Mouse (Mus musculus) liver, embryonic 14.5 days (tissue): ENCODE measurements at regions not wholly inside any gene's neighbourhood (a gene's known extent, or its start where the extent isn't known, plus 50 kb on each side); places are given as distances from the start of the nearest gene placed in this dataset.

Experiments
- ATAC-seq: fragments of 200-750 bp; cut with Nextera tagmentation; 2 replicates; pipeline ENCODE4 v1.8.0; 2017; ENCODE audit warnings: moderate number of reproducible peaks, mild to moderate bottlenecking, moderate library complexity; ENCODE audit not compliant: insufficient read depth
- DNase-seq, 3 experiments: peaks; one replicate each; pipeline ENCODE4 v3.0.0-alpha.2; 2012 to 2013; ENCODE audit warnings: low read depth in 3 of 3, low spot score in 3 of 3
- H3K27ac ChIP-seq: fragments of 300-500 bp; sonication (generic); 2 replicates; pipeline ENCODE4 v1.5.1; 2014; ENCODE audit warnings: moderate library complexity, mild to moderate bottlenecking, control low read depth, inconsistent platforms
- H3K27me3 ChIP-seq: fragments of 300-500 bp; sonication (generic); 2 replicates; pipeline ENCODE4 v1.6.1; 2014; ENCODE audit warnings: mild to moderate bottlenecking, low read length, moderate library complexity; ENCODE audit not compliant: control insufficient read depth, insufficient read depth
- H3K36me3 ChIP-seq: fragments of 300-500 bp; sonication (generic); replicated peaks from 2 replicates; pipeline ENCODE4 v1.6.1; 2014; ENCODE audit warnings: low read depth; ENCODE audit not compliant: control insufficient read depth, insufficient read depth
- H3K4me1 ChIP-seq, 2 experiments: fragments of 200-500 bp in 1 of 2; fragments of 300-500 bp in 1 of 2; sonication (generic) in 1 of 2; replicated peaks; 2 replicates each; pipeline ENCODE4 v1.6.1; 2012 to 2014; ENCODE audit warnings: antibody characterized with exemption in 1 of 2, inconsistent platforms in 1 of 2, low read length in 1 of 2; ENCODE audit not compliant: control insufficient read depth in 2 of 2, insufficient read depth in 2 of 2
- H3K4me2 ChIP-seq: fragments of 300-500 bp; sonication (generic); 2 replicates; pipeline ENCODE4 v1.6.1; 2014; ENCODE audit warnings: low read depth, mild to moderate bottlenecking, control low read depth, moderate library complexity
- H3K4me3 ChIP-seq, 2 experiments: fragments of 200-500 bp in 1 of 2; fragments of 300-500 bp in 1 of 2; sonication (generic) in 1 of 2; 2 replicates each; pipeline ENCODE4 v1.5.1; 2012 to 2014; ENCODE audit warnings: low read depth in 2 of 2, low read length in 2 of 2, mild to moderate bottlenecking in 2 of 2, control low read depth in 1 of 2, inconsistent platforms in 1 of 2, moderate library complexity in 1 of 2; ENCODE audit not compliant: insufficient read depth in 1 of 2
- H3K9ac ChIP-seq: fragments of 300-500 bp; sonication (generic); replicated peaks from 2 replicates; pipeline ENCODE4 v1.6.1; 2014; ENCODE audit warnings: mild to moderate bottlenecking, control low read depth, moderate library complexity
- H3K9me3 ChIP-seq: fragments of 300-500 bp; sonication (generic); 2 replicates; pipeline ENCODE4 v1.6.1; 2016; ENCODE audit warnings: low read length, mixed read lengths; ENCODE audit not compliant: control insufficient read depth
- CTCF ChIP-seq: IDR thresholded peaks from 2 replicates; pipeline ENCODE4 v1.5.1; 2016; ENCODE audit warnings: antibody characterized with exemption, low read depth, control low read depth
- EP300 ChIP-seq: IDR thresholded peaks from 2 replicates; pipeline ENCODE4 v1.6.1; 2016; ENCODE audit warnings: antibody characterized with exemption, low read depth
- WGBS: fragments of 180-500 bp; shearing (Covaris S2); extraction: QIAGEN DNeasy Blood & Tissue Kit; methylation state at CpG from one replicate; pipeline ENCODE4 v1.1.7; 2014; ENCODE audit not compliant: insufficient replicate concordance; 5-methylcytosine and 5-hydroxymethylcytosine counted together

- TF ChIP-seq EP300 (no peak), CTCF (no peak)
- 58% methylated on average over 7 of the region's 7 CpGs for WGBS
- ATAC-seq (no peak), DNase-seq (no peak)
- Histone ChIP-seq H3K27ac (no peak overlapping the region), H3K27me3 (no peaks in the 10 kb centered on the region), H3K36me3 (no peaks in the 10 kb centered on the region), H3K4me1 (no peaks in the 10 kb centered on the region), H3K4me3 (no peak overlapping the region), H3K9ac (no peak overlapping the region), H3K4me2 (no peak overlapping the region), H3K9me3 (no peaks in the 10 kb centered on the region)
Observed at GRCm38 (mm10) chr1:75858551-75859255, 312.6 kb downstream of the Slc4a3 start.

DNA sequence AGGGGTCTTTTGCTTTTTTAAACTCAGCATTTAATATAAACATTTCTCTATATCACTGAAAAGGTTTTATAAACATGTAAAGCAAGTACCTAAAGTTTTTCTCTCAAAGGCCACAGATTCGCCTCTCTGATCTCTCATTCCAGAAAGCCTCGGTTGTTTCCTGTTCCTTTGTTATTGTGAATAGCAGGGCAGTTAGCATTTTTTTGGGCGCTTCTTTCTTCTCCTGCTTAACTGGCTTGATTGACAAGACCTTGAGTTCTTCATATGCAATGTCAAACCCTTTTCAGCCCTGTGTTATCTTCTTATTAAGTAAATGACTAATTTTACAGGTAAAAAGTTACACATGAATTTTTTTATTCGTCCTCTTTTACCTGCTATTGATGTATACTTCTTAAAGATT, 316.7 kb downstream of the Slc4a3 start:
- Histone ChIP-seq H3K36me3 (no peaks in the 10 kb centered on the region), H3K9me3 (no peaks in the 10 kb centered on the region), H3K4me2 (no peak overlapping the region), H3K27me3 (no peaks in the 10 kb centered on the region), H3K9ac (no peak overlapping the region), H3K4me1 (no peaks in the 10 kb centered on the region), H3K4me3 (no peak overlapping the region), H3K27ac (no peak overlapping the region)
- no peak for ATAC-seq
- 32% methylated on average over 4 of the region's 4 CpGs for WGBS
- no peak for DNase-seq
- no peak for TF ChIP-seq EP300
- TF ChIP-seq CTCF: no peak

DNA sequence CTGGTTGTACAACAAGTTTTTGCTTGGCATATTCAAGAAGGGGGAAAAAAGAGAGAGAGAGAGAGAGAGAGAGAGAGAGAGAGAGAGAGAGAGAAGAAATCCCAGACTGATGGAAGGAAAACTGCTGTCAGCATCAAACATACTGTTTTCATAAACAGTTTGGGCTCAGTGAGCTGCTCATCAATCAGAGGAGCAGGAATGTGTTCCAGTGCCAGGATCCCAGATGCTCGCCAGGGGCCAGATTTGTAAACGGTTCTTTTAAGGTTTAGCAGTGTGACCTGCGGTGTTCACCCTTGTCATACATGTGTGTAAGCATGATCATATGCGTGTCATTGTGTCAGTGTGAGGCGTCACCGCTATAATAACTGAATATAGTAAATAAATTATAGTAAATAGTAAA, 320.5 kb downstream of the Slc4a3 start:
- H3K9ac ChIP-seq: no peak overlapping the region
- no peaks in the 10 kb centered on the region for H3K9me3 ChIP-seq
- no peak overlapping the region for H3K27ac ChIP-seq
- DNase-seq: no peak
- H3K4me3 ChIP-seq: no peak overlapping the region
- H3K4me2 ChIP-seq: no peak overlapping the region
- ATAC-seq: no peak
- no peaks in the 10 kb centered on the region for H3K4me1 ChIP-seq
- TF ChIP-seq EP300: no peak
- no peak for TF ChIP-seq CTCF
- 62% methylated on average over 6 of the region's 6 CpGs for WGBS
- no peaks in the 10 kb centered on the region for H3K36me3 ChIP-seq
- H3K27me3 ChIP-seq: no peaks in the 10 kb centered on the region

DNA sequence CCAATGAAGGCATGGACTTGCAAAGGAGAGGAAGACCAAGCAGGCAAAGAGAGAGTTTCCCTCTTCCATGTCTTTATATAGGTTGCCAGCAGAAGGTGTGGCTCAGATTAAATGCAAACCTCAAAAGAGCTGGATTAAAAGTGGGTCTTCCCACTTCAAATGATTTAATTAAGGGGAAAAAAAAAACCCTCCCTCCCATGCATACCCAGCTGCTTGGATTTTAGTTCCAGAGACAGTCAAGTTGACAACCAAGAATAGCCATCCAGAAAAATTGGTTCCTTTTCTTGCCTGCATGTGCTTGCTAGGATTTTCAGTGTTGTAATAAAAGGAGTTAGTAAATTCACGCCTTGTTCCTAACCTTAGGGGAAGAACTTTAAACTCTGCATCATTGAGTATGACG, 323.3 kb downstream of the Slc4a3 start:
- no peak for DNase-seq
- no peak overlapping the region for H3K4me2 ChIP-seq
- no peak overlapping the region for H3K4me3 ChIP-seq
- no peaks in the 10 kb centered on the region for H3K36me3 ChIP-seq
- H3K9me3 ChIP-seq: no peaks in the 10 kb centered on the region
- no peaks in the 10 kb centered on the region for H3K27me3 ChIP-seq
- no peak overlapping the region for H3K27ac ChIP-seq
- 62% methylated on average over 2 of the region's 2 CpGs for WGBS
- H3K9ac ChIP-seq: no peak overlapping the region
- TF ChIP-seq EP300 (no peak), CTCF (no peak)
- H3K4me1 ChIP-seq: no peaks in the 10 kb centered on the region
- no peak for ATAC-seq

- no peak for ATAC-seq
- 70% methylated on average over 5 of the region's 5 CpGs for WGBS
- Histone ChIP-seq H3K9me3 (no peaks in the 10 kb centered on the region), H3K36me3 (no peaks in the 10 kb centered on the region), H3K4me2 (no peak overlapping the region), H3K4me3 (no peak overlapping the region), H3K27me3 (no peaks in the 10 kb centered on the region), H3K9ac (no peak overlapping the region), H3K4me1 (no peaks in the 10 kb centered on the region), H3K27ac (no peak overlapping the region)
- no peak for DNase-seq
- TF ChIP-seq EP300 (no peak), CTCF (no peak)
Observed at GRCm38 (mm10) chr1:75869846-75870245, 323.8 kb downstream of the Slc4a3 start.
